Mouse (Mus musculus) lung, embryonic 14.5 days (tissue): Measurements from ENCODE around the gene Ptpn21. TPM values are rescaled to one million over a fixed set of nuclear protein-coding genes. Genes with fewer than 3 reads are reported as not detected.

Source experiments
- ATAC-seq: fragments of 200-750 bp; cut with Nextera tagmentation; 2 replicates; pipeline ENCODE4 v1.8.0; 2017; ENCODE audit warnings: mild to moderate bottlenecking, moderate TSS enrichment, moderate library complexity; ENCODE audit not compliant: insufficient read depth
- DNase-seq: peaks from one replicate; pipeline ENCODE4 v3.0.0-alpha.2; 2015
- H3K27ac ChIP-seq: fragments of 300-500 bp; sonication (generic); 2 replicates; pipeline ENCODE4 v1.5.1; 2014; ENCODE audit warnings: low read depth, mild to moderate bottlenecking, moderate library complexity
- H3K27me3 ChIP-seq: fragments of 300-500 bp; sonication (generic); 2 replicates; pipeline ENCODE4 v1.6.1; 2014; ENCODE audit warnings: low read length, control low read depth; ENCODE audit not compliant: insufficient read depth
- H3K36me3 ChIP-seq: fragments of 300-500 bp; sonication (generic); 2 replicates; pipeline ENCODE4 v1.6.1; 2014; ENCODE audit warnings: control low read depth; ENCODE audit not compliant: insufficient read depth
- H3K4me1 ChIP-seq: fragments of 300-500 bp; sonication (generic); 2 replicates; pipeline ENCODE4 v1.6.1; 2014; ENCODE audit warnings: antibody characterized with exemption, control low read depth; ENCODE audit not compliant: insufficient read depth
- H3K4me2 ChIP-seq: fragments of 300-500 bp; sonication (generic); 2 replicates; pipeline ENCODE4 v1.6.1; 2014; ENCODE audit warnings: mild to moderate bottlenecking
- H3K4me3 ChIP-seq: fragments of 300-500 bp; sonication (generic); 2 replicates; pipeline ENCODE4 v1.5.1; 2014; ENCODE audit warnings: low read depth, low read length
- H3K9ac ChIP-seq: fragments of 300-500 bp; sonication (generic); 2 replicates; pipeline ENCODE4 v1.6.1; 2014
- H3K9me3 ChIP-seq: fragments of 300-500 bp; sonication (generic); 2 replicates; pipeline ENCODE4 v1.6.1; 2016; ENCODE audit warnings: low read depth, low read length, control low read depth
- CTCF ChIP-seq: IDR thresholded peaks from 2 replicates; pipeline ENCODE4 v1.5.1; 2016; ENCODE audit warnings: antibody characterized with exemption, low read depth
- WGBS: fragments of 180-500 bp; shearing (Covaris S2); extraction: QIAGEN DNeasy Blood & Tissue Kit; methylation state at CpG from one replicate; pipeline ENCODE4 v1.1.7; 2014; 5-methylcytosine and 5-hydroxymethylcytosine counted together
- polyA plus RNA-seq: library from polyadenylated mRNA; unstranded; fragments of >200 nt; fragmentation: Nextera tagmentation; extraction: Ambion mirVana; gene quantifications from 2 replicates; pipeline ENCODE4 v1.2.1, GENCODE M21; 2014

Ptpn21 gene
- polyA plus RNA-seq, 1 experiment from 2014 or later = 13.4 TPM

DNA sequence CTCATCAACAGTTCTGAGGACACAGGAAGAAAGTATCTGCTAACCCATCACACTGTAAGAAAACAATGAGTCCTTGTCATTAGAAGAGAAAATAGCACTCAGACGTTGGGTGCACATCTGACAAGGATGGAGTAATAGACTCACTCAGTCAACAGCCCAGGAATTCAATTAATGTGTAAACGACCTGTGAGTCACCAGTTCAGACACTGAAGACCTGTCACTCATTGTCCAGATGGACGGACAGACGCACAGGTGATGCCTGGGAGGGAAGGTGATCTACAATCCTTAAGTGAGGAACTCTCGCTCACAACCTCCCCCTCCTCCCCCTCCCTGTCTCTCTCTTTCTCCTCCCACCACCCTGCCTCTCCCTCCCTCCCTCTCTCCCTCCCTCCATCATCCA is 12.2 kb downstream of the Ptpn21 start:
- Histone ChIP-seq H3K4me1 (no peaks in the 10 kb centered on the region; the same call in 1 of the 2 replicates), H3K36me3 (peaks cover 3% of the 10 kb centered on the region; the same call in 1 of the 2 replicates), H3K9me3 (no peaks in the 10 kb centered on the region), H3K27ac (no peak overlapping the region), H3K4me3 (no peak overlapping the region), H3K27me3 (no peaks in the 10 kb centered on the region), H3K4me2 (no peak overlapping the region), H3K9ac (no peak overlapping the region)
- TF ChIP-seq CTCF = no peak
- ATAC-seq (no peak), DNase-seq (no peak)
- WGBS = 51% methylated on average over 5 of the region's 5 CpGs

DNA sequence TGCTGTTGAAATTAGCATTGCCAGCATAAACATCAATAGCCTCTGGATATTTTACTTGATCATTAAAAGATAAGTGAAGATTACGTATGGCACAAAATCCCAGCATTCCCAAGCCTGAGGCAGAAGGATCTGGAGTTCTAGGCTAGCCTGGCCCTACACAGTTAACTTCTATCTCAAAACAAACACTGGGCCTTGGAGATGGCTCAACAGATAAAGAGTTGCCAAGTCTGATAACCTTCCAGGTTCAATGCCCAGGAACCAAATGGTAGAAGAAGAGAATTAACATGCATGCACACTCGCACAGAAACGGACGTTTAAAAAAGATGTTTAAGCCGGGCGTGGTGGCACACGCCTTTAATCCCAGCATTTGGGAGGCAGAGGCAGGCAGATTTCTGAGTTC is 13.0 kb downstream of the Ptpn21 start:
- DNase-seq = no peak
- no peak overlapping the region for H3K9ac ChIP-seq
- H3K9me3 ChIP-seq = no peaks in the 10 kb centered on the region
- no peaks in the 10 kb centered on the region for H3K27me3 ChIP-seq
- WGBS = 93% methylated on average over 7 of the region's 7 CpGs
- no peaks in the 10 kb centered on the region; the same call in 1 of the 2 replicates for H3K4me1 ChIP-seq
- H3K36me3 ChIP-seq = no peaks in the 10 kb centered on the region
- no peak for TF ChIP-seq CTCF
- H3K4me3 ChIP-seq = no peak overlapping the region
- no peak overlapping the region for H3K27ac ChIP-seq
- H3K4me2 ChIP-seq = no peak overlapping the region
- no peak for ATAC-seq

DNA sequence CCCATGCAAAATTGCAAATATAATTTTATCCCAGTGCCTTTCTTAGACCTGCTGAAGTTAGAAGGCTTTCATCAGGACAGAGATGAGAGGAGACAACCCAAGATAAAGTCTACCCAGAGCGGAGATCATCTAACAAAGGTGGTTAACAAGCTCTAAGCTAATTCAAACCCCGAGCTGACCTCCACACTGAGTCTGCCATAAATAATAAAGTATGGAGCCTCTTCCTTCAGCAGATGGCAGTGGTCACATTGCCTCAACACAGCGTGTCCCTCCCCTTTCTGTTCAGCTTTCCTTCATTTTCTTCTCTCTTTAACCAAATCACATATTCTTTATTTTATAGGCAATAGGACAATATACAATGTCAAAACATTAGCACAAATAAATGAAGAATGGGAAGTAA is 16.2 kb downstream of the Ptpn21 start:
- no peak overlapping the region for H3K4me2 ChIP-seq
- no peak for TF ChIP-seq CTCF
- no peak overlapping the region; the same call in 1 of the 2 replicates for H3K27ac ChIP-seq
- 66% methylated on average over 3 of the region's 3 CpGs for WGBS
- H3K27me3 ChIP-seq = no peaks in the 10 kb centered on the region
- no peaks in the 10 kb centered on the region for H3K9me3 ChIP-seq
- H3K4me3 ChIP-seq = no peak overlapping the region
- H3K36me3 ChIP-seq = no peaks in the 10 kb centered on the region
- H3K9ac ChIP-seq = no peak overlapping the region
- H3K4me1 ChIP-seq = no peaks in the 10 kb centered on the region; the same call in 1 of the 2 replicates
- no peak for DNase-seq
- no peak for ATAC-seq

DNA sequence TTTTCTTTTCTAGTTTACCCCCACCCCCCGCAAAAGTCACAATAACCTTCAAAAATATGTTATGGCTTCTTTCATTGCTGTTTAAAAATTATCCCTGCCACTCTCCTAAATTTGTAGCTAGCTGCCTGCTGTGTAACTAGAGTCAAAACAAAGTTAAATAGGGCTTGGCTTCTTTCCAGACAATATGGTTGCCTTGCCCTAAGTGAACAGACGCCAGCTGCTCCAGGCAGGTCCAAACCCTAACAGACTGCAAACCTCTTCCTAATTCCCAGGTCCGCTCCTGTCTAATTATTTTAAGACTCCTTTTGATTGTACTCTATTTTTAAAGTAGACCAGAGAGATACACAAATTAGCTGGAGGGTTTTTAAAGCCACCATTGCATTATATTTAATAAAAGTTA is 16.6 kb downstream of the Ptpn21 start:
- Histone ChIP-seq H3K4me1 (no peaks in the 10 kb centered on the region; the same call in 1 of the 2 replicates), H3K4me3 (no peak overlapping the region), H3K27ac (no peak overlapping the region; the same call in 1 of the 2 replicates), H3K4me2 (no peak overlapping the region), H3K36me3 (no peaks in the 10 kb centered on the region), H3K9ac (no peak overlapping the region), H3K27me3 (no peaks in the 10 kb centered on the region), H3K9me3 (no peaks in the 10 kb centered on the region)
- TF ChIP-seq CTCF = no peak
- WGBS = 43% methylated on average over 3 of the region's 3 CpGs
- ATAC-seq (peak; percentile 50; the same call in 1 of the 2 replicates), DNase-seq (peak; percentile 85)

DNA sequence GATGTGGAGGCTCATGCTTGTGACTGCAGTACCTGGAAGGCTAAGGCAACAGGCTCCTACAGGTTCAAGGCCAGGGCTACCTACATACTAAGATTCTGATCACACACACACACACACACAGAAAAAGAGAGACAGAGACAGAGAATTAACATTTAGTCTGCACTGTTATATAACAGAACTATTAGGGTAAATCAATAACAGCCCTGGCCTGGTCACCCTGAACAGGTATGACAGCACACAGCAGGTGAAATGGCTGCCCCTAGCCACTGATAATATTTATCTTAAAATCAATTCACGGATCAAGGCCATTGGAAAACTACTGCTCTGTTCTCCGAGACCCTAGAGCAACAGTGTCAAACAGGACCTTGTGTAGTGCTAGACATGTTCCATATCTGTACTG is 21.1 kb downstream of the Ptpn21 start:
- no peak for ATAC-seq

DNA sequence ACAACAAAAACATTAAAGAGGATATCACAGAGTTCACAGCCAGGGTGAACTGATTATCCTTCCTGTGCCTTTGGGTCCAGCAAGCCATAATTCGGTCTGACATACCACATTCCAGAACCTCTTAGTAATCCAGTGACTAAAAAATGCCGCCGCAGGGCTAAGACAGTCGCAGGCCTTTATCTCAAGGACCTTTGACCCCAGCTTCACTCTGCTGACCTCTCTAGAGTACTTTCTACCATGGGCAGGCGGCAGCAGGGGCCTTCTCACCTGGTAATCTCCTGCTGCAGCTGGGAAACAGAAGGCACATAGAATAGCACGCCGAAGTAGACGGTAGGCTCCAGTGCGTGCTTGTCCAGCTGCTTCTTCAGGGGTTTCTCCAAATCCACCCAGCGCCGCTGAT is 22.4 kb downstream of the Ptpn21 start:
- peak; percentile 8 for DNase-seq
- peak overlapping the region; percentile 73 for H3K27ac ChIP-seq
- no peak overlapping the region for H3K9ac ChIP-seq
- H3K4me2 ChIP-seq = peak overlapping the region; percentile 3; the same call in 1 of the 2 replicates
- no peaks in the 10 kb centered on the region for H3K27me3 ChIP-seq
- WGBS = 19% methylated on average over 11 of the region's 11 CpGs
- H3K9me3 ChIP-seq = no peaks in the 10 kb centered on the region
- H3K36me3 ChIP-seq = 0 out of 2 replicates have a peak, but pooled peaks cover under 1% of the 10 kb centered on the region
- ATAC-seq = no peak
- no peak overlapping the region for H3K4me3 ChIP-seq
- H3K4me1 ChIP-seq = peaks cover 7% of the 10 kb centered on the region; the same call in 1 of the 2 replicates
- TF ChIP-seq CTCF = no peak

More for the DNA sequence above, 21.1 kb downstream of the Ptpn21 start:
- Histone ChIP-seq H3K4me2 (no peak overlapping the region), H3K4me1 (peaks cover 7% of the 10 kb centered on the region; the same call in 1 of the 2 replicates), H3K4me3 (no peak overlapping the region), H3K9ac (no peak overlapping the region), H3K9me3 (no peaks in the 10 kb centered on the region), H3K36me3 (no peaks in the 10 kb centered on the region), H3K27ac (no peak overlapping the region), H3K27me3 (no peaks in the 10 kb centered on the region)
- DNase-seq = no peak
- no peak for TF ChIP-seq CTCF
- WGBS = 83% methylated on average over 2 of the region's 2 CpGs

DNA sequence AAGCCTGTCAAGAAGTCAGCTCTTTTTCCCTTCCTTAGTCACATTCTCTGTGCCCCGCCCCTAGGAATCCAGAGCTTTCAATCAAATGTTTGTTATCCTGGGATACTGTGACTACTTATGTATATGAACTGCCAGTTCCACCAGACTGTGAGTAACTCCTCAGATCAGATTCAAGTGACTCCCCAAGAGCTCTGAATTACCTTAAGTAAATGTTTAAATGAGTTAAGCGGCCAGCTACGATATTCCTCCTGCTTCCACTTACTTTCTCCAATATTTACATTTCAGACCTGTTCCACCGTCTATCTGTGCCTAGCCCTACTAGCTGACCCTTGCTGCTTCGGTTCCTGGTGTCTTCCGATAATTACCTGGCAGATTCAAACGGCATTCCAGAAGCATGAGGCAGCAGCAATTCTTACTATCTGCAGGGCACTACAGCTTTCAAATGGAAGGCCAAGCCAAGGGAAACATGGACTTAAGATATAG is 23.5 kb downstream of the Ptpn21 start:
- WGBS = 14% methylated on average over 7 of the region's 7 CpGs
- DNase-seq = peak; percentile 72
- peak overlapping the region; percentile 6 for H3K4me2 ChIP-seq

More for the DNA sequence above, 23.5 kb downstream of the Ptpn21 start:
- peak; percentile 91 for ATAC-seq
- Histone ChIP-seq H3K9me3 (no peaks in the 10 kb centered on the region), H3K4me1 (peaks cover 7% of the 10 kb centered on the region; the same call in 1 of the 2 replicates), H3K4me3 (no peak overlapping the region), H3K27ac (peak overlapping the region; percentile 73; the same call in 1 of the 2 replicates), H3K9ac (no peak overlapping the region), H3K27me3 (no peaks in the 10 kb centered on the region), H3K36me3 (peaks cover 6% of the 10 kb centered on the region; the same call in 1 of the 2 replicates)
- TF ChIP-seq CTCF = no peak
